Mouse (Mus musculus) lung, postnatal 25 days (tissue): Measurements from ENCODE around the gene Maml3.

ENCODE experiments used
- DNase-seq: peaks from one replicate; pipeline ENCODE4 v3.0.0; 2022; ENCODE audit warnings: low spot score

The Maml3 gene

GRCm38 (mm10) chr3:51744339-51744759 lies 360.5 kb downstream of the Maml3 start:
- DNase-seq: peak; percentile 41

GRCm38 (mm10) chr3:51742405-51742804 lies 362.5 kb downstream of the Maml3 start:
- DNase-seq: no peak

GRCm38 (mm10) chr3:51741824-51742223 lies 363.1 kb downstream of the Maml3 start:
- DNase-seq: no peak

- no peak for DNase-seq
These were observed 365.1 kb downstream of the Maml3 start for GRCm38 (mm10) chr3:51739835-51740112.

- no peak for DNase-seq
These were observed 365.6 kb downstream of the Maml3 start for GRCm38 (mm10) chr3:51739049-51739834.

- DNase-seq: no peak
These were observed 371.2 kb downstream of the Maml3 start for GRCm38 (mm10) chr3:51733685-51734084.

- DNase-seq: no peak
These were observed 372.8 kb downstream of the Maml3 start for GRCm38 (mm10) chr3:51731949-51732636.

GRCm38 (mm10) chr3:51730662-51731061 lies 374.2 kb downstream of the Maml3 start:
- no peak for DNase-seq

GRCm38 (mm10) chr3:51729109-51729918 lies 375.6 kb downstream of the Maml3 start:
- DNase-seq: no peak

GRCm38 (mm10) chr3:51728456-51728855 lies 376.4 kb downstream of the Maml3 start:
- DNase-seq: no peak

GRCm38 (mm10) chr3:51727968-51728367 lies 376.9 kb downstream of the Maml3 start:
- DNase-seq: no peak

- no peak for DNase-seq
These were observed 377.4 kb downstream of the Maml3 start for GRCm38 (mm10) chr3:51727487-51727886.

GRCm38 (mm10) chr3:51726257-51726656 lies 378.6 kb downstream of the Maml3 start:
- no peak for DNase-seq

GRCm38 (mm10) chr3:51719982-51720381 lies 384.9 kb downstream of the Maml3 start:
- no peak for DNase-seq

GRCm38 (mm10) chr3:51719373-51719772 lies 385.5 kb downstream of the Maml3 start:
- DNase-seq: peak; percentile 57

- no peak for DNase-seq
These were observed 387.0 kb downstream of the Maml3 start for GRCm38 (mm10) chr3:51717909-51718308.

- no peak for DNase-seq
These were observed 387.4 kb downstream of the Maml3 start for GRCm38 (mm10) chr3:51717455-51717854.

- no peak for DNase-seq
These were observed 390.4 kb downstream of the Maml3 start for GRCm38 (mm10) chr3:51714469-51714868.

GRCm38 (mm10) chr3:51713233-51713632 lies 391.6 kb downstream of the Maml3 start:
- no peak for DNase-seq

- no peak for DNase-seq
These were observed 392.5 kb downstream of the Maml3 start for GRCm38 (mm10) chr3:51712382-51712781.

GRCm38 (mm10) chr3:51708746-51709411 lies 396.0 kb downstream of the Maml3 start:
- peak; percentile 93 for DNase-seq

GRCm38 (mm10) chr3:51708375-51708745 lies 396.5 kb downstream of the Maml3 start:
- no peak for DNase-seq
